Mouse (Mus musculus) midbrain, embryonic 13.5 days (tissue): ENCODE results near the gene Atp5c1. TPM values are rescaled to one million over a fixed set of nuclear protein-coding genes. Genes with fewer than 3 reads are reported as not detected.
A peak's percentile ranks its signal among the peaks of the same experiment; 100 is the strongest.

Source experiments
- ATAC-seq: fragments of 200-750 bp; cut with Nextera tagmentation; 2 replicates; pipeline ENCODE4 v1.8.0; 2017; ENCODE audit warnings: mild to moderate bottlenecking, moderate TSS enrichment, moderate library complexity
- H3K27ac ChIP-seq: fragments of 300-500 bp; sonication (generic); 2 replicates; pipeline ENCODE4 v1.5.1; 2015; ENCODE audit warnings: inconsistent platforms, mild to moderate bottlenecking, moderate library complexity
- H3K27me3 ChIP-seq: fragments of 300-500 bp; sonication (generic); 2 replicates; pipeline ENCODE4 v1.6.1; 2015; ENCODE audit warnings: mild to moderate bottlenecking, inconsistent platforms
- H3K36me3 ChIP-seq: fragments of 300-500 bp; sonication (generic); 2 replicates; pipeline ENCODE4 v1.6.1; 2015; ENCODE audit warnings: mild to moderate bottlenecking, inconsistent platforms
- H3K4me1 ChIP-seq: fragments of 300-500 bp; sonication (generic); replicated peaks from 2 replicates; pipeline ENCODE4 v1.6.1; 2015; ENCODE audit warnings: inconsistent platforms
- H3K4me2 ChIP-seq: fragments of 300-500 bp; sonication (generic); replicated peaks from 2 replicates; pipeline ENCODE4 v1.6.1; 2015; ENCODE audit warnings: moderate library complexity, mild to moderate bottlenecking, inconsistent platforms
- H3K4me3 ChIP-seq: fragments of 300-500 bp; sonication (generic); replicated peaks from 2 replicates; pipeline ENCODE4 v1.5.1; 2015; ENCODE audit warnings: mild to moderate bottlenecking, inconsistent platforms
- H3K9ac ChIP-seq: fragments of 300-500 bp; sonication (generic); replicated peaks from 2 replicates; pipeline ENCODE4 v1.6.1; 2015; ENCODE audit warnings: mild to moderate bottlenecking, inconsistent platforms
- H3K9me3 ChIP-seq: fragments of 300-500 bp; sonication (generic); 2 replicates; pipeline ENCODE4 v1.6.1; 2016; ENCODE audit warnings: mild to moderate bottlenecking, inconsistent platforms
- WGBS: fragments of 180-500 bp; shearing (Covaris S2); methylation state at CpG from one replicate; pipeline ENCODE4 v1.1.7; 2015; 5-methylcytosine and 5-hydroxymethylcytosine counted together
- polyA plus RNA-seq: library from polyadenylated mRNA; unstranded; fragments of >200 nt; fragmentation: Nextera tagmentation; extraction: Ambion mirVana; gene quantifications from 2 replicates; pipeline ENCODE4 v1.2.1, GENCODE M21; 2015

Atp5c1 gene
- 500 and 520 TPM in 2 replicates for polyA plus RNA-seq

DNA sequence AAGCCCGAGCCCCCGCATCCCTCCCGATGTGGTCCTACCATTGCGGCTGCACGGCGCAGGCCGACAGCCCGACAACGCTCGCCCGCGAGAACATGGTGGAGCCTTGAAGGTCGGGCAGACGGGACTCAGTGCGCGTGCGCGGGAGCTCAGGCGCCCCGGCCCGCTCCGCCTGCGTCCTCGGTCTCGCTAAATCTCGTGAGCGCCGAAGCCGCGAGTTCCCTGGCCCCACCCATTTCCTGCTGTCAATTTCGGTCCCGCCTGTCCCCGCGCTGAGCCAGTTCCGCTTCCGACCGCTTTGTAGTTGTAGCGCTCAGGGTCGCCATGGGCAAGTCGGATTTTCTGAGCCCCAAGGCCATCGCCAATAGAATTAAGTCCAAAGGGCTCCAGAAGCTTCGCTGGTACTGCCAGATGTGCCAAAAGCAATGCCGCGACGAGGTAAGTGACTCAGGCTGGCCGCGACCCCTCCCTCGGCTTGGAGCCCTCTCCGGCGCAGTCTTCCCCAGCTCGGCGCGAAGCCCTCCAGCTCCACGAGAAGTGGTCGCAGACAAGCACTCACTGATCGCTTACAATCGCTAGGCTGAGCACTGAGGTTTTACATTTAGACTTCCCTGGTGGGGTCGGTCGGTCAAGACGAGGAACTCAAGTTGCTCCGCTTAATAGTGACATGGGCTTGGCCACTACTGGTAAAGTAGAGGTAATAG is at the start of gene Atp5c1, which contains the start of gene Kin:
TSS of gene Atp5c1 (minus strand) at position 201 of the 701 bp plus-strand sequence.
TSS of gene Kin (plus strand) at position 284 of the 701 bp plus-strand sequence.
- H3K4me1 ChIP-seq, result peaks cover 50% of the 10 kb centered on the region
- H3K36me3 ChIP-seq, result peaks cover 15% of the 10 kb centered on the region
- peak; percentile 97 for ATAC-seq
- peak within 1 kb of the TSS; percentile 82 for H3K4me2 ChIP-seq
- H3K9me3 ChIP-seq, result no peaks in the 10 kb centered on the region
- peak within 1 kb of the TSS; percentile 91 for H3K4me3 ChIP-seq
- no peaks in the 10 kb centered on the region for H3K27me3 ChIP-seq
- H3K9ac ChIP-seq, result peak within 1 kb of the TSS; percentile 97
- H3K27ac ChIP-seq, result peak within 1 kb of the TSS; percentile 91
- WGBS, result under 1% methylated on average over 61 of the region's 61 CpGs

GRCm38 (mm10) chr2:10128571-10128970 is 48.3 kb upstream of the Atp5c1 start:
- Histone ChIP-seq H3K27ac (no peak overlapping the region), H3K4me3 (no peak overlapping the region), H3K9ac (no peak overlapping the region), H3K9me3 (no peaks in the 10 kb centered on the region), H3K4me1 (no peaks in the 10 kb centered on the region), H3K27me3 (no peaks in the 10 kb centered on the region), H3K4me2 (no peak overlapping the region), H3K36me3 (no peaks in the 10 kb centered on the region)
- 80% methylated on average over 4 of the region's 4 CpGs for WGBS
- no peak for ATAC-seq

GRCm38 (mm10) chr2:10127471-10127870 is 47.2 kb upstream of the Atp5c1 start:
- no peaks in the 10 kb centered on the region for H3K27me3 ChIP-seq
- no peak overlapping the region for H3K27ac ChIP-seq
- no peaks in the 10 kb centered on the region for H3K9me3 ChIP-seq
- no peaks in the 10 kb centered on the region for H3K36me3 ChIP-seq
- WGBS, result 87% methylated on average over 5 of the region's 5 CpGs
- no peak overlapping the region for H3K4me3 ChIP-seq
- no peaks in the 10 kb centered on the region for H3K4me1 ChIP-seq
- H3K4me2 ChIP-seq, result no peak overlapping the region
- H3K9ac ChIP-seq, result no peak overlapping the region
- no peak for ATAC-seq

- ATAC-seq, result no peak
- H3K36me3 ChIP-seq, result no peaks in the 10 kb centered on the region
Measured at GRCm38 (mm10) chr2:10126122-10126521, 45.8 kb upstream of the Atp5c1 start.

DNA sequence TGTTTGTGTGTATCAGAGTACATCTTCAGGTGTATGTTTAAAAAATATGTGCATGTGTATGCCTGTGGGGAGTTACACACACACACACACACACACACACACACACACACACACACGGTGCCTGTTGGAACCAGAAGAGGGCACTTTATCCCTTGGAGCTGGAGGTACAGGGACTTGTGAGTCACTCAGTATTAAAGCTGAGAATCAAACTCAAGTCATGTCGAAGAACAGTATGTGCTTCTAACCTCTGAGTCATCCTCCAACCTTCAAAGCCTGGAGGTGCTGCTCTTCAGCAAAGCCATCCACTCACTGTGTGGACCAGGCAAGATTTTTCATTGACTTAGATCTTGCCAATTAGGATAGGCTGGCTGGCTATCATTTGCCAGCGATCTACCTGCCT is 41.5 kb upstream of the Atp5c1 start:
- 75% methylated on average over 3 of the region's 3 CpGs for WGBS
- no peak for ATAC-seq
- H3K27me3 ChIP-seq, result no peaks in the 10 kb centered on the region
- H3K4me1 ChIP-seq, result no peaks in the 10 kb centered on the region
- H3K4me3 ChIP-seq, result no peak overlapping the region
- no peak overlapping the region for H3K9ac ChIP-seq
- no peaks in the 10 kb centered on the region for H3K9me3 ChIP-seq
- no peaks in the 10 kb centered on the region for H3K36me3 ChIP-seq
- no peak overlapping the region for H3K27ac ChIP-seq
- no peak overlapping the region for H3K4me2 ChIP-seq

More at GRCm38 (mm10) chr2:10126122-10126521, 45.8 kb upstream of the Atp5c1 start:
- 90% methylated on average over 4 of the region's 4 CpGs for WGBS
- H3K9me3 ChIP-seq, result no peaks in the 10 kb centered on the region
- no peaks in the 10 kb centered on the region for H3K27me3 ChIP-seq
- H3K4me1 ChIP-seq, result no peaks in the 10 kb centered on the region
- H3K9ac ChIP-seq, result no peak overlapping the region
- H3K4me3 ChIP-seq, result no peak overlapping the region
- no peak overlapping the region for H3K27ac ChIP-seq
- H3K4me2 ChIP-seq, result no peak overlapping the region

- WGBS, result 89% methylated on average over 8 of the region's 8 CpGs
- no peaks in the 10 kb centered on the region for H3K36me3 ChIP-seq
- H3K4me3 ChIP-seq, result no peak overlapping the region
- no peaks in the 10 kb centered on the region for H3K4me1 ChIP-seq
- H3K9ac ChIP-seq, result no peak overlapping the region
- no peak overlapping the region for H3K27ac ChIP-seq
- H3K9me3 ChIP-seq, result no peaks in the 10 kb centered on the region
- ATAC-seq, result no peak
- no peaks in the 10 kb centered on the region for H3K27me3 ChIP-seq
- H3K4me2 ChIP-seq, result no peak overlapping the region
Measured at GRCm38 (mm10) chr2:10119276-10119675, 39.0 kb upstream of the Atp5c1 start.

DNA sequence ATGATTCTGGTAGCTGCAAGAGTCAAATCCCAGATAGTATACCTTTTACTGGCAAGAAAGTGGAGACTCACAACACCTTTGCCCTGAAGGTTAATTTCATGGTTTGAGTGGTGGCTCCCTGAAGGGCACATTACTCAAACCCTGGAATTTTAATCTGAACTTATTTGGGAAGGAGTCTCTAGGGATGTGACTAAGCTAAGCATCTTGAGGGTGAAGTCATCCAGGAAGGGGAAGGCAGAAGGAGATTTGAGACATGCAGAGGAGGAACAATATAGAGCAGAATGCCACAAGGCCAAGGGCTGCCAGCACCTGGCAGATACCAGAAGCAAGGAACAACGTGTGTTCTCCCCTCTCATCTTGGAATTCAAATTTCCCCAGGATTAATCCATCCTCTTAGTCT is 38.4 kb upstream of the Atp5c1 start:
- H3K9ac ChIP-seq, result no peak overlapping the region
- no peaks in the 10 kb centered on the region for H3K9me3 ChIP-seq
- no peaks in the 10 kb centered on the region for H3K36me3 ChIP-seq
- 68% methylated on average over 1 of the region's 1 CpGs for WGBS
- H3K27ac ChIP-seq, result no peak overlapping the region
- no peak overlapping the region for H3K4me3 ChIP-seq
- H3K27me3 ChIP-seq, result no peaks in the 10 kb centered on the region
- no peaks in the 10 kb centered on the region for H3K4me1 ChIP-seq
- ATAC-seq, result no peak
- H3K4me2 ChIP-seq, result no peak overlapping the region

DNA sequence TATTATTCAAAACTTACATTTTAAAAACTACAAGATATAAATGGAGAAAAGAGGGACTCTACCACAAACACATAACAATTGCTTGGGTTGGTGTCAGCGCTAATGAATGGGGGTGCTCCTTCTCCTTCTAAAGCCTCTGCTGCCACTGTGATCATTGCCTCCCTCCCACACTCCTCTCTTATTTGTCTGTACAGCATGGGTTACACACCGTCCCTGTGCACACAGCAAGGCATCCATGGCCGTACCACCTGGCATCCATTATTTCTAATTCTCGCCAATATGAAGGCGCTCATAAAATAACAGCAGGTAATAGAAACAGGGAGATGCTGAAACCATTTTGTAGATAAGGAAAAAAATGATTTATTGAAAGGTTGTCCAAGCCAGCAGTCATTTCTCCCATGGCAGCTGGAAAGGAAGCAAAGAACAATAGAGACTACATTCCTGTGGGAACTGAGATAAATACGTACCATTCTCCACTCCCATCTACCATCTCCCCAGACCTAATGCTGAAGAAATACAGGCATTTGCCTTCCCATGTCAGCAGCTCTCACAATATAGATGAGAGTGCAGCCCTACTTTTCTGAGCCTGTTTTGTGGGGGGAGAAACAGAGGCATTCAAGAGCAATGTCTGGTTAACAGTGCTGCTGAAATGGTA is 28.4 kb upstream of the Atp5c1 start:
- H3K36me3 ChIP-seq, result no peaks in the 10 kb centered on the region
- H3K27ac ChIP-seq, result peak overlapping the region; percentile 9; the same call in 1 of the 2 replicates
- H3K9me3 ChIP-seq, result no peaks in the 10 kb centered on the region
- no peak overlapping the region for H3K9ac ChIP-seq
- ATAC-seq, result no peak
- no peak overlapping the region for H3K4me3 ChIP-seq
- H3K4me1 ChIP-seq, result no peaks in the 10 kb centered on the region
- 83% methylated on average over 6 of the region's 6 CpGs for WGBS
- H3K4me2 ChIP-seq, result no peak overlapping the region
- no peaks in the 10 kb centered on the region for H3K27me3 ChIP-seq

GRCm38 (mm10) chr2:10101180-10101579 is 20.9 kb upstream of the Atp5c1 start:
- no peaks in the 10 kb centered on the region for H3K4me1 ChIP-seq
- no peak overlapping the region for H3K4me3 ChIP-seq
- H3K27ac ChIP-seq, result no peak overlapping the region
- no peaks in the 10 kb centered on the region for H3K36me3 ChIP-seq
- peaks cover 3% of the 10 kb centered on the region; the same call in 1 of the 2 replicates for H3K27me3 ChIP-seq
- H3K9me3 ChIP-seq, result no peaks in the 10 kb centered on the region
- no peak overlapping the region for H3K9ac ChIP-seq
- peak; percentile 46 for ATAC-seq
- 44% methylated on average over 6 of the region's 6 CpGs for WGBS
- H3K4me2 ChIP-seq, result no peak overlapping the region

GRCm38 (mm10) chr2:10100471-10100870 is 20.2 kb upstream of the Atp5c1 start:
- peak; percentile 16; the same call in 1 of the 2 replicates for ATAC-seq
- no peaks in the 10 kb centered on the region for H3K36me3 ChIP-seq
- no peak overlapping the region for H3K4me2 ChIP-seq
- H3K27ac ChIP-seq, result no peak overlapping the region
- 73% methylated on average over 2 of the region's 2 CpGs for WGBS
- no peaks in the 10 kb centered on the region for H3K4me1 ChIP-seq
- no peaks in the 10 kb centered on the region for H3K9me3 ChIP-seq
- H3K9ac ChIP-seq, result no peak overlapping the region
- no peak overlapping the region for H3K4me3 ChIP-seq
- H3K27me3 ChIP-seq, result peaks cover 3% of the 10 kb centered on the region; the same call in 1 of the 2 replicates

DNA sequence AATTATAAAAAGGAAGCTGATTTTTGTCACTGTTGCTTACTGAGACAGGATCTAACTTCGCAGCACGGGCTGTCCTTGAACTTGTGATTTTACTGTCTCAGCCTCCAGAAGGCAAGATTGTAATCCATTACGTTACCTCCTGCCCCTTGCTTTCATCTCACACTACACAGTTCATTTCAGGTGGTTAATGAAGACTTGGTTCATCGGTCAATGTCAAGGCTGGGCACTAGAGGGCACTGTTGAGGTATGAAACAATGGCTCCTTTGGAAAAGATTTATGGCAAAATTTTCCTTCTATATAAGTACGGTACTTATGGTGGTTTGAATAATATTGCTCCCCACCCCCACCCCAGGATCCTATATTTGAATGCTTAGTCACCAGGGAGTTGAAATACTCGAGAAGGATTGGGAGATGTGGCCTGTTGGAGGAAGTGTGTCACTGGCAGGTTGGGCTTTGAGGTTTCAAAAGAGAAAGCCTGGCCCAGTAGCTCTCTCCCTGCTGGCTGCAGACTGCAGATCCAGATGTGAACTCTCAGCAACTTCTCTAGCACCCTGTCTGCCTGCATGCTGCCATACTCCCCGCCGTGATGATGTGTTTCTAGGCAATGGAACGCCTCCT is 18.4 kb upstream of the Atp5c1 start:
- H3K4me1 ChIP-seq, result no peaks in the 10 kb centered on the region
- 40% methylated on average over 9 of the region's 9 CpGs for WGBS
- no peak overlapping the region for H3K9ac ChIP-seq
- no peak overlapping the region for H3K4me2 ChIP-seq
- H3K27me3 ChIP-seq, result peaks cover 3% of the 10 kb centered on the region; the same call in 1 of the 2 replicates
- H3K4me3 ChIP-seq, result no peak overlapping the region
- H3K27ac ChIP-seq, result no peak overlapping the region
- ATAC-seq, result peak; percentile 22; the same call in 1 of the 2 replicates
- H3K36me3 ChIP-seq, result peaks cover 9% of the 10 kb centered on the region; the same call in 1 of the 2 replicates
- H3K9me3 ChIP-seq, result no peaks in the 10 kb centered on the region
